Mouse (Mus musculus): ENCODE data around the gene Mms22l. TPM values are rescaled to one million over a fixed set of nuclear protein-coding genes. Genes with fewer than 3 reads are reported as not detected.
"Not testable (repeated sequence)": the region's sequence is repeated elsewhere in the genome, so short reads cannot be mapped to it uniquely, and the experiment has no call there.

Mms22l gene
- polyA plus RNA-seq, 1 experiment from 2014 or later: 35.2 TPM

- 70% methylated on average over 1 of the region's 1 CpGs for WGBS
- no peak overlapping the region for H3K4me2 ChIP-seq (replicated peaks; ENCODE audit: low read depth, low read length)
Observed at GRCm38 (mm10) chr4:24627871-24628270, 131.6 kb downstream of the Mms22l start.

GRCm38 (mm10) chr4:24630430-24630829 is 134.2 kb downstream of the Mms22l start:
- no peak for DNase-seq (ENCODE audit: low spot score)

More at GRCm38 (mm10) chr4:24627871-24628270, 131.6 kb downstream of the Mms22l start:
- Histone ChIP-seq H3K27ac (ENCODE audit: low read depth, low read length) (no peak overlapping the region), H3K4me3 (ENCODE audit: low read depth, low read length) (no peak overlapping the region), H3K27me3 (ENCODE audit: control insufficient read depth, insufficient read depth, low read length) (no peaks in the 10 kb centered on the region), H3K9me3 (ENCODE audit: control insufficient read depth, low read length) (no peaks in the 10 kb centered on the region), H3K36me3 (ENCODE audit: control insufficient read depth, insufficient read depth, low read length) (no peaks in the 10 kb centered on the region), H3K4me1 (replicated peaks; ENCODE audit: control insufficient read depth, insufficient read depth, low read length) (no peaks in the 10 kb centered on the region; the same call in 1 of the 2 replicates), H3K9ac (ENCODE audit: low read depth, low read length) (no peak overlapping the region)
- ATAC-seq (ENCODE audit: low FRiP score) (no peak), DNase-seq (ENCODE audit: low spot score) (no peak)

GRCm38 (mm10) chr4:24631177-24631911 is 135.1 kb downstream of the Mms22l start:
- no peak overlapping the region for H3K9ac ChIP-seq (ENCODE audit: low read depth, low read length)
- DNase-seq (ENCODE audit: low spot score): no peak
- H3K4me3 ChIP-seq (ENCODE audit: low read depth, low read length): no peak overlapping the region
- whole genome bisulfite sequencing: 73% methylated on average over 9 of the region's 9 CpGs
- H3K27me3 ChIP-seq (ENCODE audit: control insufficient read depth, insufficient read depth, low read length): no peaks in the 10 kb centered on the region
- no peaks in the 10 kb centered on the region for H3K9me3 ChIP-seq (ENCODE audit: control insufficient read depth, low read length)
- peak; percentile 62; the same call in 1 of the 2 replicates for ATAC-seq (ENCODE audit: low FRiP score)
- no peak overlapping the region for H3K27ac ChIP-seq (ENCODE audit: low read depth, low read length)
- H3K36me3 ChIP-seq (ENCODE audit: control insufficient read depth, insufficient read depth, low read length): no peaks in the 10 kb centered on the region
- no peaks in the 10 kb centered on the region; the same call in 1 of the 2 replicates for H3K4me1 ChIP-seq (replicated peaks; ENCODE audit: control insufficient read depth, insufficient read depth, low read length)
- no peak overlapping the region for H3K4me2 ChIP-seq (replicated peaks; ENCODE audit: low read depth, low read length)

More at GRCm38 (mm10) chr4:24630430-24630829, 134.2 kb downstream of the Mms22l start:
- no peaks in the 10 kb centered on the region for H3K27me3 ChIP-seq (ENCODE audit: control insufficient read depth, insufficient read depth, low read length)
- H3K4me3 ChIP-seq (ENCODE audit: low read depth, low read length): no peak overlapping the region
- no peak for ATAC-seq (ENCODE audit: low FRiP score)
- no peaks in the 10 kb centered on the region for H3K36me3 ChIP-seq (ENCODE audit: control insufficient read depth, insufficient read depth, low read length)
- H3K4me2 ChIP-seq (replicated peaks; ENCODE audit: low read depth, low read length): no peak overlapping the region
- no peak overlapping the region for H3K9ac ChIP-seq (ENCODE audit: low read depth, low read length)
- no peaks in the 10 kb centered on the region for H3K9me3 ChIP-seq (ENCODE audit: control insufficient read depth, low read length)
- H3K27ac ChIP-seq (ENCODE audit: low read depth, low read length): no peak overlapping the region
- no peaks in the 10 kb centered on the region; the same call in 1 of the 2 replicates for H3K4me1 ChIP-seq (replicated peaks; ENCODE audit: control insufficient read depth, insufficient read depth, low read length)
- WGBS: 91% methylated on average over 2 of the region's 2 CpGs

- Histone ChIP-seq H3K9me3 (ENCODE audit: control insufficient read depth, low read length) (no peaks in the 10 kb centered on the region), H3K36me3 (ENCODE audit: control insufficient read depth, insufficient read depth, low read length) (no peaks in the 10 kb centered on the region), H3K27me3 (ENCODE audit: control insufficient read depth, insufficient read depth, low read length) (no peaks in the 10 kb centered on the region), H3K4me2 (replicated peaks; ENCODE audit: low read depth, low read length) (no peak overlapping the region), H3K27ac (ENCODE audit: low read depth, low read length) (no peak overlapping the region), H3K4me3 (ENCODE audit: low read depth, low read length) (no peak overlapping the region), H3K9ac (ENCODE audit: low read depth, low read length) (no peak overlapping the region), H3K4me1 (replicated peaks; ENCODE audit: control insufficient read depth, insufficient read depth, low read length) (no peaks in the 10 kb centered on the region)
- DNase-seq (ENCODE audit: low spot score): no peak
- WGBS: 80% methylated on average over 2 of the region's 2 CpGs
- ATAC-seq (ENCODE audit: low FRiP score): no peak
Observed at GRCm38 (mm10) chr4:24642306-24642705, 146.1 kb downstream of the Mms22l start.

- H3K4me2 ChIP-seq (replicated peaks; ENCODE audit: low read depth, low read length); DNase-seq (ENCODE audit: low spot score); H3K27me3 ChIP-seq (ENCODE audit: control insufficient read depth, insufficient read depth, low read length); H3K27ac ChIP-seq (ENCODE audit: low read depth, low read length); H3K36me3 ChIP-seq (ENCODE audit: control insufficient read depth, insufficient read depth, low read length); H3K9me3 ChIP-seq (ENCODE audit: control insufficient read depth, low read length); H3K9ac ChIP-seq (ENCODE audit: low read depth, low read length); ATAC-seq (ENCODE audit: low FRiP score); H3K4me3 ChIP-seq (ENCODE audit: low read depth, low read length); H3K4me1 ChIP-seq (replicated peaks; ENCODE audit: control insufficient read depth, insufficient read depth, low read length): not testable (repeated sequence)
- WGBS: 89% methylated on average over 6 of the region's 8 CpGs
Observed at GRCm38 (mm10) chr4:24644735-24645134, 148.5 kb downstream of the Mms22l start.

All from hindbrain, embryonic 11.5 days (tissue).